Mouse (Mus musculus) layer of hippocampus, adult 11-12 months (tissue): Measurements from ENCODE around the gene Agr3.

Experiments
- DNase-seq: peaks from one replicate; pipeline ENCODE4 v3.0.0; 2022; ENCODE audit warnings: low spot score

Gene Agr3

GRCm38 (mm10) chr12:35925402-35925801 is at the start of gene Agr3:
TSS of gene Agr3 (plus strand) at chr12:35925620.
- DNase-seq, result no peak

- peak; percentile 43 for DNase-seq
These were observed 40.4 kb upstream of the Agr3 start for GRCm38 (mm10) chr12:35884892-35885558.

GRCm38 (mm10) chr12:35889383-35889782 is 36.0 kb upstream of the Agr3 start:
- DNase-seq, result no peak

GRCm38 (mm10) chr12:35890756-35891155 is 34.7 kb upstream of the Agr3 start:
- DNase-seq, result no peak

- no peak for DNase-seq
These were observed 31.0 kb upstream of the Agr3 start for GRCm38 (mm10) chr12:35894304-35894900.

GRCm38 (mm10) chr12:35895875-35896763 is 29.3 kb upstream of the Agr3 start:
- DNase-seq, result peak; percentile 53

GRCm38 (mm10) chr12:35896764-35897282 is 28.6 kb upstream of the Agr3 start:
- no peak for DNase-seq

GRCm38 (mm10) chr12:35910632-35911031 is 14.8 kb upstream of the Agr3 start:
- DNase-seq, result no peak

- no peak for DNase-seq
These were observed 9.6 kb upstream of the Agr3 start for GRCm38 (mm10) chr12:35915813-35916212.

GRCm38 (mm10) chr12:35916467-35916866 is 9.0 kb upstream of the Agr3 start:
- DNase-seq, result no peak

GRCm38 (mm10) chr12:35918031-35918430 is 7.4 kb upstream of the Agr3 start:
- DNase-seq, result peak; percentile 62

- no peak for DNase-seq
These were observed 2.4 kb downstream of the Agr3 start for GRCm38 (mm10) chr12:35927804-35928203.

GRCm38 (mm10) chr12:35932816-35933215 is 7.4 kb downstream of the Agr3 start:
- DNase-seq, result no peak

GRCm38 (mm10) chr12:35951757-35952156 is 26.3 kb downstream of the Agr3 start:
- DNase-seq, result peak; percentile 4

- DNase-seq, result no peak
These were observed 31.8 kb downstream of the Agr3 start for GRCm38 (mm10) chr12:35957235-35957634.

- DNase-seq, result no peak
These were observed 40.8 kb downstream of the Agr3 start for GRCm38 (mm10) chr12:35966098-35966767.

- no peak for DNase-seq
These were observed 41.3 kb downstream of the Agr3 start for GRCm38 (mm10) chr12:35966768-35967141.

GRCm38 (mm10) chr12:35975898-35976297 is 50.5 kb downstream of the Agr3 start:
- DNase-seq, result no peak

- no peak for DNase-seq
These were observed 52.3 kb downstream of the Agr3 start for GRCm38 (mm10) chr12:35977633-35978246.

GRCm38 (mm10) chr12:35979625-35980024 is 54.2 kb downstream of the Agr3 start:
- no peak for DNase-seq

GRCm38 (mm10) chr12:35981732-35982360 is 56.4 kb downstream of the Agr3 start:
- no peak for DNase-seq
